Mouse (Mus musculus) gastrocnemius, adult 2 months (tissue): Measurements from ENCODE around the gene Scg3. TPM values are rescaled to one million over a fixed set of nuclear protein-coding genes. Genes with fewer than 3 reads are reported as not detected.
"Not testable (repeated sequence)": the region's sequence is repeated elsewhere in the genome, so short reads cannot be mapped to it uniquely, and the experiment has no call there.

Source experiments
- DNase-seq: peaks from one replicate; pipeline ENCODE4 v3.0.0; 2022
- H3K27ac ChIP-seq: fragments of 200-600 bp; 2 replicates; pipeline ENCODE4 v1.8.1; 2022; ENCODE audit warnings: mild to moderate bottlenecking
- H3K4me3 ChIP-seq: fragments of 200-600 bp; 2 replicates; pipeline ENCODE4 v1.8.1; 2022; ENCODE audit warnings: mild to moderate bottlenecking, moderate library complexity
- CTCF ChIP-seq: fragments of 200-600 bp; IDR thresholded peaks from 2 replicates; pipeline ENCODE4 v1.8.1; 2022; ENCODE audit warnings: antibody characterized with exemption, mild to moderate bottlenecking, moderate library complexity
- intact Hi-C: fragments of 180-260 bp; cut with DNase I; formaldehyde crosslinking; loops from one replicate; pipeline ENCODE4 v1.15.1; 2025
- total RNA-seq, 2 experiments: library from RNA; stranded (reverse); gene quantifications; 2 replicates each; pipeline ENCODE4 v1.2.3; 2021

The Scg3 gene
- total RNA-seq, 2 experiments from 2014 or later, result 1.1 to 1.7 TPM

- no peak for TF ChIP-seq CTCF
- Histone ChIP-seq H3K4me3 (peak overlapping the region; percentile 39), H3K27ac (peak overlapping the region; percentile 79)
- DNase-seq, result peak; percentile 65
- intact Hi-C loops, result no loop called here
These were observed 29.6 kb downstream of the Scg3 start for GRCm38 (mm10) chr9:75653981-75654911.

- Histone ChIP-seq H3K27ac (no peak overlapping the region), H3K4me3 (no peak overlapping the region)
- no peak for TF ChIP-seq CTCF
- no peak for DNase-seq
- intact Hi-C loops, result no loop called here
These were observed 38.5 kb downstream of the Scg3 start for GRCm38 (mm10) chr9:75645405-75645804.

GRCm38 (mm10) chr9:75634226-75634625 lies 49.6 kb downstream of the Scg3 start:
- no peak for DNase-seq
- H3K4me3 ChIP-seq, result no peak overlapping the region
- no peak for TF ChIP-seq CTCF
- H3K27ac ChIP-seq, result no peak overlapping the region
- intact Hi-C loops, result no loop called here

- Histone ChIP-seq H3K4me3 (no peak overlapping the region), H3K27ac (no peak overlapping the region)
- no peak for DNase-seq
- intact Hi-C loops, result no loop called here
- no peak for TF ChIP-seq CTCF
These were observed 50.3 kb downstream of the Scg3 start for GRCm38 (mm10) chr9:75633603-75634002.

GRCm38 (mm10) chr9:75632902-75633301 lies 51.0 kb downstream of the Scg3 start:
- peak; percentile 39 for DNase-seq
- TF ChIP-seq CTCF, result peak; percentile 63
- intact Hi-C loops, result no loop called here
- H3K27ac ChIP-seq, result no peak overlapping the region
- no peak overlapping the region for H3K4me3 ChIP-seq

GRCm38 (mm10) chr9:75632111-75632510 lies 51.7 kb downstream of the Scg3 start:
- H3K27ac ChIP-seq, result peak overlapping the region; percentile 43
- intact Hi-C loops, result no loop called here
- DNase-seq, result no peak
- TF ChIP-seq CTCF, result no peak
- H3K4me3 ChIP-seq, result no peak overlapping the region

GRCm38 (mm10) chr9:75630823-75631454 lies 52.9 kb downstream of the Scg3 start:
- intact Hi-C loops, result no loop called here
- peak overlapping the region; percentile 71 for H3K27ac ChIP-seq
- no peak overlapping the region for H3K4me3 ChIP-seq
- DNase-seq, result no peak
- TF ChIP-seq CTCF, result no peak

GRCm38 (mm10) chr9:75626308-75626604 lies 57.6 kb downstream of the Scg3 start:
- intact Hi-C loops, result no loop called here
- peak overlapping the region; percentile 92 for H3K4me3 ChIP-seq
- no peak for DNase-seq
- no peak for TF ChIP-seq CTCF
- peak overlapping the region; percentile 87 for H3K27ac ChIP-seq

- Histone ChIP-seq H3K27ac (peak within 1 kb of the TSS; percentile 87), H3K4me3 (peak within 1 kb of the TSS; percentile 92)
- DNase-seq, result peak; percentile 92
- intact Hi-C loops, result no loop called here
- TF ChIP-seq CTCF, result no peak
These were observed 58.1 kb downstream of the Scg3 start, which contains the start of gene Lysmd2 for GRCm38 (mm10) chr9:75625556-75626307. Gene Lysmd2, plus strand, starts transcription at chr9:75625741.

- intact Hi-C loops, result no loop called here
- TF ChIP-seq CTCF, result no peak
- Histone ChIP-seq H3K4me3 (peak overlapping the region; percentile 92), H3K27ac (peak overlapping the region; percentile 87)
- peak; percentile 19 for DNase-seq
These were observed 58.8 kb downstream of the Scg3 start for GRCm38 (mm10) chr9:75624983-75625555.

- H3K4me3 ChIP-seq, result no peak overlapping the region
- H3K27ac ChIP-seq, result no peak overlapping the region
- intact Hi-C loops, result no loop called here
- no peak for TF ChIP-seq CTCF
- no peak for DNase-seq
These were observed 62.4 kb downstream of the Scg3 start for GRCm38 (mm10) chr9:75621428-75621827.

- H3K4me3 ChIP-seq, intact Hi-C loops, H3K27ac ChIP-seq, DNase-seq: not testable (repeated sequence)
These were observed 64.1 kb downstream of the Scg3 start for GRCm38 (mm10) chr9:75619761-75620160.
